Mouse (Mus musculus): ENCODE data around the gene Sap30.

Gene Sap30

DNA sequence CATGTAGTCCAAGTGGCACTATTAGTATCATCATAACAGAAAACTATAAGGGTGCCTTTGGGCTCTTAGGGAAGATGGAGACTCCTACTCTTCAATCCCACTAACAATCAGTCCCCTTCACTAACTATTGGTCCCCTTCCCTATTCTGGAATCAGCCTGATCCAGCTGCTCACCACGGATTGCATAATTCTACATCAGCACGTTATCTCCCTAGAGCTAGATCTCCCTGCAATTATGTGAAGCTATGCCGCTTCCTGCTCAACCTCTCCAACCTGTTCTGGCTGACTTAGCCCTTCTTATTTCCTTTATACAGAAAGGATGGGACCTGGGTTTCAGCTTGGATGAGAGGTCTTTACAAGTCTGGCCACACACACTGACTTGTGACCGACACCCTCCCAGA, 44.4 kb downstream of the Sap30 start:
- DNase-seq (ENCODE audit: extremely low read depth, insufficient read length, low spot score) = no peak

DNA sequence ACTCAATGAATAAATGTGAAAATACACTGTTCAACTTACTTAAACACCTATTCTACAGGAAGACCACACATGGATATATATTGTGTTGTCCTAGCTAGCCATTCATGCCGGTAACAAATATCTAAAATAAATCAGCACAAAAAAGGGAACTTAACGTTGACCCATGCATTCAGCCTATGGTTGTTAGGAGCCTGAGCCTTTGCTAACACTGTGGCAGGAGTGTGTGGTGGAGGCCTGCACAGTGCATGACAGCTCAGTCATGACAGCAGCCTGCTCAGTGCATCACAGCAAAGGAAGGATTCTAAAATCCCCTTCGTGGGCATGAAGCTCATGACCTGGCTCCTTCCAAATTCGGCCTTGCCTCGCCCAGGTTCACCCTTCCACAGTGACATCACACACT, 46.1 kb downstream of the Sap30 start:
- DNase-seq (ENCODE audit: extremely low read depth, insufficient read length, low spot score) = no peak

DNA sequence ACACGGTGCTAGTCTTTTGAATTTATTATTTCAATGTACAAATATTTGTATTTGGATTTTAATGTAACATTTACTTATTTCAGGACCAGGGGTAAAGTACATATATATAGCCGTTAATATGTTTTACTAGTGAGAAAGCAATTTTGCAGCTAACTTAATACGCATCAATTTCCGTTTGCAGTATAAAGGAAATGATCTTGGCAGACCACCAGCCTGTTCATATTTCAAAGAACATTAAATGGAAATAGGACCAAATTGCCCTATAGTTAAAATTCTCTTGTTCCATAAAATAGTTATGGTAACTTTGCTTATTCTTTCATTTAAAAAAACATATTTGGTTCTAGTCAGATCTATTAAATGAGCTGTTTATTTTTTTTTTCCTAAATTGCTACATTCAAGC, 46.5 kb downstream of the Sap30 start:
- no peak for DNase-seq (ENCODE audit: extremely low read depth, insufficient read length, low spot score)

DNA sequence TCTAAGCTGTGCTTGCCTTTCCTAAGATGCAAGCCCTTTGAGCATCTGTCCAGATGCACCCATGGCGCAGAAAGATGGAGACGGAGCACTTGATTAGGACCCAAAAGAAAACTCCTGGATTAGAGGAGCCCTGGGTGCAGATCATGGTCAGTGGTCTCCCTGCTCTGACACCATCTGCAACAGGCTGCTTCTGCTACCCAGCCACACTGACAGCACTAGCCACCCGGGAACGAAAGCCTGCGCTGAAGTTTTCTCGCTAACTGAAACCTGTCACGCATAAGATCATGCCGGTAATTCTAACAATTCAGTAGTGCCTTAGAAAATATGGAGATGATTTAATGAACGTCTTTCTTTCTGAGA, 51.2 kb downstream of the Sap30 start:
- DNase-seq (ENCODE audit: extremely low read depth, insufficient read length, low spot score) = no peak

DNA sequence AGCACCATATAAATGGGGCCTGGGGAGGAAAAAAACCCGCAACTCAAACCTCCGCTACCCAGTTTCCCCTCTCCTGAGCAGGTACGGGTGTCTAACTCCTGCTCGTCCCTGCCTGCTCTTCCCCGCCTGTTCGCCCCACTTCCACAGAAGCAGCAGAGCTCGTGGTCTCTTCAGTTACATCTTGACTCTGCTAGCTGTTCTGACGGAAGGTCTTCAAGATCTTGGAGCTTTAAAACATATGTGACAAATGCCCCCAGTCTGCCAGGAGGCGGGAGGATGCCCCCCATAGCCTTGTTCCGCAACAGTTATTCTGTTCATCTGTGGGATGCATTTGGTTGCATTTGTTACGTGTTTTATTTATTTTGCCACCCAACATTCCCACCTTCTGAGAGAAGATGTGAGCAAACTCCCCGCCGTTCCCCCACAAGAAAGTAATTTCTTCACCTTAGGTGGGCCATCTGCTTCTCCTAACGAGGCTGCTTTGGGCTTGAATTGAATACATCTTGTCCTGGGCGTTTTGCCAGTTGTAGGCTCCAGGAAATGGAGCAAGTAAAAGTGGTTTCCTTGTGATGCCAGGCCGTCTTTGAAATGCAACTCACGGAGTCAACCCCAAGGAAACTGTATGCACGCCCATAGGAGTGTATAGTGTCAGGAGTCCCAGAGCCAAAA, 51.8 kb downstream of the Sap30 start:
- no peak for DNase-seq (ENCODE audit: extremely low read depth, insufficient read length, low spot score)

DNA sequence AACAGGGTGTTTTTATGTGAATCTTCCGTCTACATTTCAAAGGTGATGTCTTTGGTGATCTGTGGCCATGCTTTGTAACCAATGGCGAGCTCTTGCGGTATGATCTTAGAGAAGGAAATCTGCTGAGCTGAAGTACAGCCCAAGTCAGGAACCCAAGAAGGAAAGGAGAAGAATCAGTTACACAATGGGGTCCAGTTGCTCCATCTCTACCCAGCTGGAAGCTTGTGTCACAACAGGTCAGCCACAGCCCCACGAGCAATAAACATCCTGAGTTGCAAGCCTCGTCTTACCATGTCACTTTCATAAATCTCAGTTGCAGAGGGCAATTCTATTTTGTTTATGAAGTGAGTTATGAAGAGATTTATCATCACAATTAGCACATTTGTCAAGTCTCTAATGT, 54.9 kb downstream of the Sap30 start:
- DNase-seq (ENCODE audit: extremely low read depth, insufficient read length, low spot score) = no peak
